Mouse (Mus musculus) lung, postnatal 0 days (tissue): ENCODE data around the gene Emc9.

Source experiments
- CTCF ChIP-seq: IDR thresholded peaks from 2 replicates; pipeline ENCODE4 v1.5.1; 2016; ENCODE audit warnings: antibody characterized with exemption, mild to moderate bottlenecking
- EP300 ChIP-seq: IDR thresholded peaks from 2 replicates; pipeline ENCODE4 v1.6.1; 2016; ENCODE audit warnings: antibody characterized with exemption, mild to moderate bottlenecking, control low read depth

DNA sequence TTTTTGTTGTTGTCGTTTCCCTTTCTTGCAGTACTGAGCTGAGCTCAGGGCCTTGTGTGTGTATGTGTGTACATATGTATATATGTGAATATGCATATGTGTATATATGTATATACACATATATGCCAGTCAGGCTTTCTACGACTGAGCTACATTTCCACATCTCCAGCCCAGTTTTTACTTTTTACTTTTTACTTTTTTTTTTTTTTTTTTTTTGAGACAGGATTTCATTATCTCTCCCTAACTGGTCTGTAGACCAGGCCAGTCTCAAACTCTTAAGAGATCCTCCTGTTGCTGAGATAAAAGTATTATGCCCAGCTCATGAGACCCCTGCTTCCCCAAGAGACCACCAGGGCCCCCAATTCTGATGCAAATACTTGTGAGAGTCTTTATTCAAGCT, 31.7 kb upstream of the Emc9 start:
- TF ChIP-seq CTCF (no peak), EP300 (no peak)
